Mouse (Mus musculus) left cerebral cortex, postnatal 4 days (tissue): ENCODE results near the gene Hilpda. TPM values are rescaled to one million over a fixed set of nuclear protein-coding genes. Genes with fewer than 3 reads are reported as not detected.
A peak's percentile ranks its signal among the peaks of the same experiment; 100 is the strongest.

Experiments
- DNase-seq: peaks from one replicate; pipeline ENCODE4 v3.0.0-alpha.2; 2022
- intact Hi-C: fragments of 180-260 bp; cut with DNase I; formaldehyde crosslinking; loops from one replicate; pipeline ENCODE4 v1.15.1; 2025
- total RNA-seq, 2 experiments: library from RNA; stranded (reverse); gene quantifications; 2 replicates each; pipeline ENCODE4 v1.2.3; 2021

Gene Hilpda
- total RNA-seq, 2 experiments from 2014 or later = 9.6 to 10.4 TPM

GRCm38 (mm10) chr6:29270961-29271360 lies 1.3 kb upstream of the Hilpda start:
- intact Hi-C loops = loop anchor here (10.0 kb wide), 1 partner anchor 96 kb away; the partner anchor contains the start of gene Prrt4
- DNase-seq = no peak

- DNase-seq = no peak
- intact Hi-C loops = loop anchor here (5.0 to 10.0 kb wide), 2 partner anchors 69 to 102 kb away; partner anchors contain the start of gene Prrt4
Measured at GRCm38 (mm10) chr6:29276746-29277145, 4.5 kb downstream of the Hilpda start.

DNA sequence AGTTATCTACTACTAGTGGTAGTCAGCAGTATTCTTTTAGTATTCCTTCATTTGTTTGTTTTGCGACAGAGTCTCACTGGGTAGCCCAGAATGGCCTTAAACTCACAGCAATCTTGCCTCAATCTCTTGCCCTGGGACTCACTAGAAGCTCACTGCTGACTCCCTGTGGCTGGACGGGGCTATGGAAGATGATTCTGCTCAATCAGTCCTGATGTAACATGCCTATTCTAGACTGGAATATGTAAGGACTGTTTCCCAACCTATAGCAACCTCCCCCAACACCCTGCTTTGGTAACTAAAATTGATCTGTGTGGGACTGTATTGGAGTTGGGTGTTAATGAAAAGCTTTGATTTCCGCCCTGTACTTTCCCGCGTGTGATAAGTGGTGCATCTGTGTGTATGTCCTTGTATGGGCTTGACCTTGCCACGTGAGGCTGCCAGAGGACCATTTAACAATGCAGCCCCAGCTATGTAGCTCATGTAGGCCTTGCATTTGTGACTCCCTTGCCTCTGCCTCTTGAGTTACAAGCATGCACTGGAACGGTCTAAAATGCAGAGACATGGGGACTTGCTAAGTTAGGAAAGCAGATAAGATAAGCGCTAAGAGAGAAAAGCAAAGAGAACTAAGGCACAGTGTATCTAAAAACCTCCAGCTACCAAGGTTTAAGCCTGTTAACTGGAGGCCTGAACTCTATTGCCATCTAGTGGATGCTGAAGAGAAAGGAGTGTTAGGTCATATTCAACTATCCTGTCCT lies 6.4 kb downstream of the Hilpda start:
- intact Hi-C loops = loop anchor here (5.0 to 10.0 kb wide), 2 partner anchors 71 to 104 kb away; partner anchors contain the start of gene Prrt4
- DNase-seq = peak; percentile 32

- no peak for DNase-seq
- intact Hi-C loops = loop anchor here (5.0 to 10.0 kb wide), 2 partner anchors 72 to 104 kb away; partner anchors contain the start of gene Prrt4
Measured at GRCm38 (mm10) chr6:29279293-29279692, 7.0 kb downstream of the Hilpda start, which contains the start of gene Fam71f2. Fam71f2 (plus strand) TSS chr6:29279593.

GRCm38 (mm10) chr6:29280671-29281070 lies 8.4 kb downstream of the Hilpda start:
- intact Hi-C loops = no loop called here
- DNase-seq = no peak

DNA sequence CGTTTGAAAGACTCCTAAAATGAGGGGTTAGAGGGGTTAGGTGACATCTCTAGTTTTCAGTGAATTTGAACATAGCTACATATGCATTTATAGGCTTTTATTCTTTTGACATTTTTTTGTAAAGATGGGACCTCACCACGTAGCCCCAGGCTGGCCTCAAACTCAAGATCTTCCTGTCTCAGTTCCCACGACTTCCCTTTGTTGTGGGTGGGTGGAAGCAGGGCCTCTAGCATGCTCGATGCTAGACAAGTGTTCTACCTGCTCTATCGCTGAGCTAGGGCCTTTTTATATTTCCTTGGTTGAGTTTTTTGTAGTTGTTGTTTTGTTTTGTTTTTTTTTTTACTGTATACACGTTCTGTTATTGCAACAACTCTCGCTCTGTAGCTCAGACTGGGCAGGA lies 14.6 kb downstream of the Hilpda start:
- intact Hi-C loops = no loop called here
- DNase-seq = no peak

DNA sequence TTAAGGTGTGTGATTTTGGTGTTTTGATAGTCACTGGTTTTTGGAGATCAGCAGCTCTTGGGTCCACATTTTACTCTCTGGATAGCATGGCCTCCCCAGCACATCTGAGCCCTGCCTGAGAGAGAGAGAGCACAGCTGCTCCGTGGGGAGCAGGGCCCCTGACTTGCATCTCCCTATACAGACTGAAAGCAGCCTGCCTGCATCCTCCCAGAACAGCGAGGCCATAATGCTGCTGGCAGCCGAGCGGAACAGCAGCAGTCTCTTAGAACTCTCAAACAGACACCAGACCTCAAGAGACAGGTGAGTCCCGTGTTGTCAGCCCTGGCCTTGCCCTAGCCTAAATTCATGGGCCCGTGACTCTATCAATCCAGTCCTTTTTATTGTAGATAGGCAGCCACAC lies 15.2 kb downstream of the Hilpda start:
- DNase-seq = no peak
- intact Hi-C loops = no loop called here

DNA sequence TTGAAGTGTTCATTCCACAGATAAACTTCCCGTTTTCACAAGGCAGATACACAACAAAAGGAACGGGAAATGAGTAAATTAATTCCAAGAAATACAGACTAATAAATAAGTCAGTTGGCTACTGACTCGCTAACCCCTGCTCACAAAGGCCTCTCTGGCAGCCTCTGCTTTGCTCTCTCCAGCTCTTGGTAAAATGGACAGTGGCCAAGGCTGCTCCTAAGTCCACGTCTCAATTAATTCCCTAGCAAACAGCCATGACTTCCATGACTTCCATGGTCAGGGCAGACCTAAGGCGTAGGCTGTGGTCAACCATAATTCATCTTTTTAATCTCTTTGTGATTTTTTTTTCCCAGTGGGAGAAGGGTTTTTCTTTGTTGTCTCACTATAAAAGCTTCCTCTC lies 15.7 kb downstream of the Hilpda start:
- peak; percentile 34 for DNase-seq
- intact Hi-C loops = no loop called here

GRCm38 (mm10) chr6:29288651-29289050 lies 16.4 kb downstream of the Hilpda start:
- intact Hi-C loops = no loop called here
- DNase-seq = no peak

DNA sequence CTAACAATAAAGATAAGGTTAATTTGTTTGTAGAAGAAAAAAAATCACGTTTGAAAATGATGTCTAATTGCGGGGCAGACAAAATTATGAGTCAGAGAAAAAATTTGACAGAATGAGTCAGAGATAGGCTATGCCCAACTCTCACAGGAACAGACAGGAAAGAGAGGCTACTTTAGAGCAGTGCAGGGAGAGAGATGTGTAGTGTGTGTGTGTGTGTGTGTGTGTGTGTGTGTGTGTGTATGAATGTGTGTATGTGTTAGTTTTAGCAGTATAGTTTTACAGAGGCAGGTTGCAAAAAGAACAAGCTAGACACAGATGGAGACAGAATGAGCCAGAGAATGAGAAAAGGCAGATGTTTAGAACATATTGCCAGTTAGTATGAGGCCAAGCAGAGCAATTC lies 26.8 kb downstream of the Hilpda start:
- intact Hi-C loops = no loop called here
- DNase-seq = no peak

DNA sequence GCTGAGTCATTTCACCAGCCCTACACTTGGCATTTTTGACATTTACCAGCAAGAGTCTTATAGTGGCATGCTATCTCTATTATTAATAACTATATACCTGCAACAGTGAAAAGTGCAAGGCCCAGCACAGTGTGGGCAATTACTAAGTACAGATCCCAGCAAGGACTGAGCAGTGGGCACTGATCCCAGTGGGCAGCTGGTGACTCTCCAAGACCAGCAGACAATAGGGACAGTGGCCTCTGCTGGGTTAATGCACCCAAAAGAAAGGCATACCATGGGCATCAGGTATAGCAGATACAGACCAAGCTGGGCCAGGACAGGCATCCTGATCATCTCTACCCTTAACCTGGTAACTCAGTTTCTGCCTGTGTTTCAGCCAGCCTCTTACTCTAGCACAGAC lies 31.0 kb downstream of the Hilpda start:
- DNase-seq = peak; percentile 53
- intact Hi-C loops = no loop called here

DNA sequence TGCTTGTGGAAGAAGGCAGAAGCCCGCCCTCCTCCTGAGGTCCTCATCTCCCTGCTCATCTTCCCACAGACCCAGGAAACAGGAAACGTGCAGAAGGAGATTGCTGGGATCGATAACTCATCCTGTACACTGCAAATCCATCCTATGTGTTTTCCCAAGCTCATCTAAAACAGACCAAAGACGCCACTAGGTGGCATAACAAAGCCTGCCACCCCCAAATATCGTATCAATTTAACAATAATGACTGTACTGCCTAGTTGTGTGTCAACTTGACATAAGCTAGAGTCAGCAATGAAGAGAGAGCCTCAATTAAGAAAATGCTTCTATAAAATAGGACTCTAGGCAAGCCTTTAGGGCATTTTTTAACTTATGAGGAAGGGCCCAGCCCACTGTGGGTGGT lies 31.4 kb downstream of the Hilpda start:
- intact Hi-C loops = no loop called here
- no peak for DNase-seq

- intact Hi-C loops = no loop called here
- no peak for DNase-seq
Measured at GRCm38 (mm10) chr6:29305462-29305861, 33.2 kb downstream of the Hilpda start.

DNA sequence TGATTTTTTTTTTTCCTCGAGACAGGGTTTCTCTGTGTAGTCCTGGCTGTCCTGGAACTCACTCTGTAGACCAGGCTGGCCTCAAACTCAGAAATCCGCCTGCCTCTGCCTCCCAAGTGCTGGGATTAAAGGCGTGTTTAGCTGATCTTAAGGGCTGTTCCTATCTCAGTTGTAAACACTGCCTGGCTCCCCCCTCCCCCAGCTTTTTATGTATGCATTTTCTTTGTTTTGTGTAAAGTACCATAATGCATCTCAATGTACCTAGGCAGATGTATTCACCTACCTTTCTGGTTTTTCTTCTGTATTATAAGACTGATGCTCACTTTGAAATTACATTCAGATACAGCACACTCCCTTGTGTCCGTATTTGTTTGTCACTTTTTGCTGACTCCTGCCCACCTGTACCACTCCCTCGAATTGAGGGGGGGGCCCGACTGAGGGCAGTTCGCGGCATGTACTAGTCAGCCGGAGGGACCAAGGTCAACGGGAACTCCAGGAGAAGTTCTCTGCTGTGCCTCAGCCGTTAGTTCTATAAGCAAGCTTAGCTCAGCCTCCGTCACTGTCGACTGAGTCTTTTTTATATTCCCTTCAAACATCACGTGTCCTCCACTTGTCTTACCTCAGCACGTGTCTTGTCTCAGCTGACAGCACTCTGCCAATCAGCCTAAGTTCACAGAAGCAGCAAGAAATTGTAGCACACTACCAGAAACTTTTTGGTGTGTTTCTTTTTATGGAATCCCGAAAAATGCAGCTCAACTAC lies 36.7 kb downstream of the Hilpda start:
- intact Hi-C loops = no loop called here
- no peak for DNase-seq

DNA sequence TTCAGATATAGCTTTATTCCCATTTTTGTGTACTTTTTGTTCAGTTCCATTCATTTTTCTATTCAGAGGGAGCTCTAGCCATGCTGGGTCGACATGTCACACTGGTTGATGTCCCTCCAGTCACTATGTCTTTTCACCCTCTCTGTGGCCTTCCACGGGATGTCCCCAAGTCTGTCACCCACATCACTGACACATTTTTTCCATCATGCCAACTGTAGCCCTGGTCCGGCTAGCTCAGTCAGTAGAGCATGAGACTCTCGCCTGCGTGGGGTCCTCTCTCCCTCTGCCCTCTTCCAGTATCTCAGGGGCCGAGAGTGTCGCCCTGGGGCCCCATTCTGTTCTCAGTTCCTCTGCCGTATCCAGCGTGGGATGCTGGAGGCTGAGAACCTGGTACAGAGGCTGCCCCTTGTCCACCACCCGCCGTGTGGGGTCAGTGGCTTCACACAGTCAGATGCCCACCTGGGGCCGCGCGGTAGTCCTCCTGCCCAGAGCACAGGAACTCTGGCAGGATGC lies 41.5 kb downstream of the Hilpda start:
- intact Hi-C loops = no loop called here
- no peak for DNase-seq

DNA sequence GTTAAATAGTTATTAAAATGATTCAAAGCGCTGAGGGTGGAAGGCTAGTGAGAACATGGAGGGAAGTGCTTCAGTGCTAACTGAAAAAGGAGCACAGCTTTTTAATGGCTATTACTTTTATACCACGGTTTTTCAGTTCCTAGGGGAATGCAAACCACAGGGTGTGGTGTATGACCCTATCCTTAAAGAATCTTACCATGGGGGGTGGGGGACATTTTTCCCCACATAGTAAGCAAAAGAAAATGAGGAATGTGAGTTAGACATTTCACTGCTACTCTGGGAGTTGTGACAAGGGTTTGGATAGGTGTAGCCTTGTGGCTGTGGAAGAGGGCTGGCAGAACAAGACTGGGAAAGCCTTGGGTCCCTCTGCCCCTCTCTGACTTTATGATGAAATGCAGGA lies 45.0 kb downstream of the Hilpda start:
- DNase-seq = no peak
- intact Hi-C loops = no loop called here

GRCm38 (mm10) chr6:29317941-29318340 lies 45.7 kb downstream of the Hilpda start:
- intact Hi-C loops = no loop called here
- no peak for DNase-seq

- peak; percentile 32 for DNase-seq
- intact Hi-C loops = no loop called here
Measured at GRCm38 (mm10) chr6:29318879-29319278, 46.6 kb downstream of the Hilpda start, which contains the start of gene Fam71f1. Fam71f1 (plus strand) TSS chr6:29319140.

GRCm38 (mm10) chr6:29321586-29321985 lies 49.3 kb downstream of the Hilpda start:
- DNase-seq = no peak
- intact Hi-C loops = no loop called here

- intact Hi-C loops = no loop called here
- no peak for DNase-seq
Measured at GRCm38 (mm10) chr6:29322147-29322546, 49.9 kb downstream of the Hilpda start.

DNA sequence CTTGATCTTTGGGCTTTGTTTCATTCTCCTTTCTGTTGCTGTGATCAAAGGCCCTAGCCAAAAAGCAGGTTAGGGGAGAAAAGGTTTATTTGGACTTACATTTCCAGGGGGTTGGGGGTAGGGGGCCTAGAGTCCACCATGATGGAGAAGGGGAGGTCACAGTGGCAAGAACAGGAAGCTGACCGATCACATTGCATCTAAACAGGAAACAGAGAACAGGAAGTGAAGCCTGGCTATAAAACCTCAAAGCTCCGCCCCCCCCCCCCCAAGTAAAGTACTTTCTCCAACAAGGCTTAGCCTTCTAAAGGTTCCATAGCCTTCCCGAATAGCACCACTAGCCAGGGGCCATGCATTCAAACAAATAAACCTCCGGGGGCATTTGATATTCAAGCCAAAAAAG lies 50.4 kb downstream of the Hilpda start:
- intact Hi-C loops = no loop called here
- DNase-seq = no peak
